In the genomic region with DNA sequence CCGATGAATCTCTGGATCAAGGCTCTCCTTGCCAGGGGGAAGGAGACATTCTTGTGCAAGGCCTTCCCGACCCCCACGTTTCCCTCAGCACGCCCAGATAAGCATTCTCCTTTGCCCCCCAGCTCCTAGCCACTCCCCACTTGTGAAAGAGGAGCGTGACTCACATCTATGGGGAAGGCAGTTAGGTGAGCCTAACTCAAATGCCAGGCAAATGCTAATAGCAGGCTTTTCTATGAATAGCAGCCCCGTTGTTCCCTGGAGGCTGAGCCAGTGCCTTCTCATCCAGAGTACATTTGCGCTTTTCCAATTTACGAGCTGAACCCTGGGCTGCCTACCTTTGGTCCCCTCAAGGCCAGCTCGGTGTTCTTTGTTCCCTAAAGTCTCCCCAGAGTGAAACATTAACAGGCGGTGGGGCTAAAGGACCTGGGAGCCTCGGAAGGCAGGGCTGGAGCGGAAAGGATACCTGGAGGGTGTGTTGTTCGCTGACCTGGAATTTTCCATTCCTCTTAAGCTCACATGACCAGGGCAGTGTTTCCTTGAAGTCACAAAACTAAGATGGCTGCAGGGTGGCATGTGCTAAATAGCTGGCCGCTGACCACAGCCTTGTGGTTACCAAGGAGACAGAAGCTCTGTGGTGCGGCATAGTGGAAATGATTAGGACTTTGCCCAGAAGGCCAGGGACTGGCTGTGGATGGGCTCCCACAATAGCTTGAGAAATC, we compare ENCODE assay signal across 8 mouse cellular contexts.
DNase-seq lines count a peak whose midpoint lies in the region; ATAC-seq and TF ChIP-seq lines count a peak whose summit lies in the region.

No protein-coding gene starts in this region.

- no peak overlapping the region for H3K9ac ChIP-seq in lung, embryonic 15.5 days
- H3K9ac ChIP-seq in limb, embryonic 12.5 days (replicated peaks), result no peak overlapping the region
- no peak overlapping the region for H3K9ac ChIP-seq in midbrain, postnatal 0 days (replicated peaks; ENCODE audit: low read length, poor library complexity, severe bottlenecking)

- H3K9me3 ChIP-seq in lung, embryonic 15.5 days, result no peaks in the 10 kb centered on the region
- H3K9me3 ChIP-seq in limb, embryonic 12.5 days, result no peaks in the 10 kb centered on the region
- no peaks in the 10 kb centered on the region for H3K9me3 ChIP-seq in midbrain, postnatal 0 days (ENCODE audit: low read length)

- no peaks in the 10 kb centered on the region for H3K27me3 ChIP-seq in lung, embryonic 15.5 days
- H3K27me3 ChIP-seq in limb, embryonic 12.5 days, result no peaks in the 10 kb centered on the region
- no peaks in the 10 kb centered on the region for H3K27me3 ChIP-seq in midbrain, postnatal 0 days (ENCODE audit: insufficient read depth, low read length)

- peak overlapping the region; percentile 73 for H3K27ac ChIP-seq in lung, embryonic 15.5 days
- peak overlapping the region; percentile 71 for H3K27ac ChIP-seq in limb, embryonic 12.5 days
- peak overlapping the region; percentile 26; the same call in 1 of the 2 replicates for H3K27ac ChIP-seq in midbrain, postnatal 0 days (ENCODE audit: low read depth, low read length)

- H3K4me1 ChIP-seq in lung, embryonic 15.5 days, result peaks cover 45% of the 10 kb centered on the region
- H3K4me1 ChIP-seq in limb, embryonic 12.5 days (replicated peaks), result peaks cover 26% of the 10 kb centered on the region
- H3K4me1 ChIP-seq in midbrain, postnatal 0 days (ENCODE audit: insufficient read depth, low read length), result peaks cover 5% of the 10 kb centered on the region; the same call in 1 of the 2 replicates

- no peak overlapping the region for H3K4me3 ChIP-seq in lung, embryonic 15.5 days
- no peak overlapping the region for H3K4me3 ChIP-seq in limb, embryonic 12.5 days (replicated peaks)
- no peak overlapping the region for H3K4me3 ChIP-seq in midbrain, postnatal 0 days (ENCODE audit: low read depth, low read length)

- no peak for DNase-seq in lung, postnatal 14 days
- peak; percentile 20 for DNase-seq in forelimb bud, embryonic 11.5 days (ENCODE audit: low read depth, low spot score)
- DNase-seq in midbrain, postnatal 0 days (ENCODE audit: low spot score), result peak; percentile 77
- no peak for DNase-seq in thymus, postnatal 0 days (ENCODE audit: low spot score)
- DNase-seq in right cerebral cortex, postnatal 36 days (ENCODE audit: low spot score in 2 of 2), result no peak

- TF ChIP-seq CTCF in midbrain, postnatal 0 days (IDR thresholded peaks at IDR 0.05), result no peak

- peak; percentile 25; the same call in 1 of the 2 replicates for ATAC-seq in lung, embryonic 15.5 days (ENCODE audit: borderline replicate concordance, extremely low read depth, low FRiP score, low TSS enrichment)
- ATAC-seq in limb, embryonic 12.5 days (ENCODE audit: insufficient number of reproducible peaks, insufficient read depth, low FRiP score, low TSS enrichment, low read depth), result no peak; the same call in 1 of the 2 replicates
- peak; percentile 61; the same call in 1 of the 2 replicates for ATAC-seq in midbrain, postnatal 0 days (ENCODE audit: low FRiP score)
- ATAC-seq in cerebellum, adult (ENCODE audit: insufficient number of reproducible peaks, low FRiP score, low TSS enrichment), result no peak

- H3K36me3 ChIP-seq in lung, embryonic 15.5 days, result no peaks in the 10 kb centered on the region
- H3K36me3 ChIP-seq in limb, embryonic 12.5 days, result no peaks in the 10 kb centered on the region
- no peaks in the 10 kb centered on the region for H3K36me3 ChIP-seq in midbrain, postnatal 0 days (ENCODE audit: insufficient read depth, low read length)

- H3K4me2 ChIP-seq in lung, embryonic 15.5 days, result no peak overlapping the region
- H3K4me2 ChIP-seq in limb, embryonic 12.5 days, result no peak overlapping the region; the same call in 1 of the 2 replicates
- no peak overlapping the region for H3K4me2 ChIP-seq in midbrain, postnatal 0 days (ENCODE audit: low read depth, low read length, poor library complexity, severe bottlenecking)

- WGBS in lung, embryonic 15.5 days, result 58% methylated on average over 15 of the region's 15 CpGs
- WGBS in limb, embryonic 12.5 days, result 52% methylated on average over 15 of the region's 15 CpGs
- 46% methylated on average over 15 of the region's 15 CpGs for WGBS in midbrain, postnatal 0 days

Comparison
In these comparisons a context has a peak if more than half of its experiments do, and no peak if none do; other contexts are left out.
1. ATAC-seq: peak in lung, embryonic 15.5 days (single experiment) and midbrain, postnatal 0 days (single experiment); none in limb, embryonic 12.5 days (single experiment) and cerebellum, adult (single experiment).
2. DNase-seq: peak in forelimb bud, embryonic 11.5 days (single experiment) and midbrain, postnatal 0 days (single experiment); none in lung, postnatal 14 days (single experiment), thymus, postnatal 0 days (single experiment) and right cerebral cortex, postnatal 36 days (0 of 2).
3. Peak in every context shown above with its lines, with median percentiles within 50 percentile points of each other: H3K27ac ChIP-seq.